Mouse (Mus musculus): Measurements from ENCODE around the gene Wdr81.
"Not testable (repeated sequence)": the region's sequence is repeated elsewhere in the genome, so short reads cannot be mapped to it uniquely, and the experiment has no call there.

Gene Wdr81

DNA sequence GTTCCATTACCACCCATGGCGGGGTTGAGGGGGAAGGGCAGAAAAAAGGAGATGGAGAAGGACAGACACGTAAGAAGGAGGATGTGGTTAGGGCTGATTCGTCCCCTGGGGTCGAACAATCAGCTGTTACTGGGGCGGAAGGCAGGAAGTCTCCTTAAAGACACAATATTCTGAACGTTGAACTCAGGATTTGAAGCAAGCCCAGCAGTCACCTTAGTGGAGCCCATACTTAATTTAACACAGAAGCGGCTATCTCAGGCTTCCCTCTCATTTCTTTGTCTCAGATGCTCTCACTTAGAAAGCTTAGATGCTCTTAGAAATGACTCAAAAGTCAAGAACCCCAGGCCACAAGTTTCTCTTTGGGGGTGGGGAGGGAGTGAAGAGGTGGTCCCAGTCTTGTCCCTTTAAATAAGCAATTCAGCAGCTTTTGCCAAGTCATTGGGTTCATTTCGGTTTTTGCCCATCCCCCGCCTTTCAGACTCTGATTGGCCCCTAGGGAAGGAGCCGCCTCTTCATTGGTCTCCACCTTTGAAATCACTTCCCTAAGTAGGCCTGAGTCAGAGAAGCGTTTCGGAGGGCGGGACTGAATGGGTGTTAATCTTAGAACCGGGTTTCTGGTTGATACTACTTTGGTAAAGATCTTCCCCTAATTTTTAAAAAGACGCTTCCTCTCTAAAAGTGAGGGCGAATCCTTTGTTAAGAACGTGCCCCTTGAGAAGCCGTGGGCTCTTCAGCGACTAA is 5.8 kb upstream of the Wdr81 start:
- peak; percentile 95 for DNase-seq

- DNase-seq = no peak
Measured at GRCm38 (mm10) chr11:75459751-75460102, 5.2 kb upstream of the Wdr81 start.

DNA sequence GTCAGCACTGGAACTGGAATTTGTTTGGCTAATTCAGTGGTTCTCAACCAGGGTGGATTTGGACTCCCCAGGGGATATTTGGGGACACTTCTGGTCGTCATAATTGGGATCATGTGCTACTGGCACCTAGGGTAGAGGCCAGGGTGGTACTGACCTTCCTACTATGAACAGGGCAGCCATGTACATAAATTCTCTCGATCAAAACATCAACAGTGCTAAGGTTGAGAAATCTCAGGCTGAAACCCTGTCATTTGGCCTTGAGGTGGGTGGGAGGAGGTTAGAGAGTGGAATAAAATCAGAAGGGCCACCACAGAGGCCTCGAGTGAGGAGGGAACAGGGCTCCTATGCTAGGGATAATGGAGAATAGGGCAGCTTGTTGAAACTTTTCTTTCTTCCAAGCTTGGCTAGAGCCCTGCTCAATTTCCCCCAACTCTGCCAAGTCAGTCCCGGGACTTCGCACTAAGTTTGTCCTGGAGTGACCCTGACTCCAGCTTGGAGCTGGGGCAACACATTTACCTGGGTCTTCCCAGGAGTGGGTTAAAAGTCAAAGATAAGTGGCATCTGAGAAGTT is 4.7 kb upstream of the Wdr81 start:
- DNase-seq = peak; percentile 63

DNA sequence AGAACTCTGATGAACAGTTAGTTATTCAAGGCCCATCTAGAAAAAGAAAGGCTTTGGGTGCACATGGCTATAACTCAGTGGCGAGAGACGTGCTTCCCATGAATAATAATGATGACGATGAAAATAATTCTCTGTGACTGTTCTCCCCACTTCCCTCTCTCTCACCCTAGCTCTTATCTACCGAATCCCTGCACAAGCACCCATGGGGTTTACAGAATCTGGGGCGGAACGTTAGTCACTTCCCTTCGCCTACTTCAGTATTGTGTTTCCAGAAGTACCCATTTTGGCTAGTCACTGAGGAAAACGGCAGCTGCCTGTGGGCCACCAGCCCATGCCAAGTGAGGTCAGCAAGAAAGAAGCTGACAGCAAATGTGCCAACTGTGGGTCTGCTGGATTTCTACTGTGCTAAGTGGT is 4.1 kb upstream of the Wdr81 start:
- DNase-seq = no peak

- peak; percentile 45 for DNase-seq
Measured at GRCm38 (mm10) chr11:75458169-75458568, 3.7 kb upstream of the Wdr81 start.

GRCm38 (mm10) chr11:75456440-75456871 is 1.9 kb upstream of the Wdr81 start:
- no peak for DNase-seq

DNA sequence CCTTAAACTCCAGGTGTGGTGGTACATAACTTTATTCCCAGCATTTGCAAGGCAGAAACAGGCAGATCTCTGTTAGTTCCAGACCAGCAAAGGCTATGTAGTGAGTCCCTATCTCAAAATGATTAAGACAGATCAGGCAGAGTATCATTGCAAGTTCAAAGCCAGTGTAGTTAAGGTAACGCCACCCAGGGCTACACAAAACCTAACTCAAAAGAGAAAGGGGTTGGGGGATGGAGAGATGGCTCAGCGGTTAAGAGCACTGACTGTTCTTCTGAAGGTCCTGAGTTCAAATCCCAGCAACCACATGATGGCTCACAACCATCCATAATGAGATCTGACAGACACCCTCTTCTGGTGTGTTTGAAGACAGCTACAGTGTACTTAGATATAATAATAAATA is 1.5 kb upstream of the Wdr81 start:
- DNase-seq = not testable (repeated sequence)

GRCm38 (mm10) chr11:75455041-75455736 is 672 bp upstream of the Wdr81 start:
- DNase-seq = no peak

GRCm38 (mm10) chr11:75452812-75453557 is 1.5 kb downstream of the Wdr81 start:
- DNase-seq = no peak

DNA sequence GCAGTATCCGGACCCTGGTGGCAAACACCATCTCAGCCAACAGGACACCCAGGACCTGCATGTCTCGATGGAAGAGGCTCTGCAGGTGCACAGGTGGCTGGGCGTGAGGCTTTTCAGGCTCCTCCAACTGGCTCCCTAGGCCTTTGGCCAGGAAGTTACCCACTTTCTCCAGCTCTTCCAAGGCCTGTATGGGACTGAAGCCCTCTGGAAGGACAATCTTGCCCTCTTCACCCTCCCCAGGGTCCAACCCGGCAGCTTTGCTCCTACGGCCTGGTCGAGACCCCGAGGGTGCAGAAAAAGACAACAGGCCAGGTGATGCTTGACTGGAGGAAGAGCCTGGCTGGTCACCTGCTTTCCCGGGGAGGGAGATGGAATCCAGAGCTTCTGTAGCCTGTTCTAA is 2.4 kb downstream of the Wdr81 start:
- no peak for DNase-seq

GRCm38 (mm10) chr11:75450936-75451335 is 3.6 kb downstream of the Wdr81 start:
- no peak for DNase-seq

GRCm38 (mm10) chr11:75450304-75450908 is 4.1 kb downstream of the Wdr81 start:
- no peak for DNase-seq

DNA sequence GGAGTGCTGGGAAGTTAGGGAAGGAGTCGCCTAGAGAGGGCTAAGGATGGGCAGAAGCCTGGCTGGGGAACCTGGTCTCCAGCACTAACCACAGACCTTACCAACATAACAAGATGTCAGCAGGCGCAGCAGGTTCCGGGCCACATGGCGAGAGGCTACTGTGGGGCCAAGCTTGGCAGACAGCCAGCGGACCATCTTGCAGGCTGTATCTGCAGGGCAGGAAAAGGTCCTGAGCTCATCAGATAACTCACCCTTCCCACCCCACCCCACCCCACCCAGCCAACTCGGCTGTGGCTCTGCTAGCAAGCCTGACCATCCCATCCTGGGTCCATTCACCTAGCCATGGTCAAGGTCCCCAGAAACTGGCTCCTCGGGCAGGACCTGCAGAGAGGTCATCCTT is 4.8 kb downstream of the Wdr81 start:
- no peak for DNase-seq

DNA sequence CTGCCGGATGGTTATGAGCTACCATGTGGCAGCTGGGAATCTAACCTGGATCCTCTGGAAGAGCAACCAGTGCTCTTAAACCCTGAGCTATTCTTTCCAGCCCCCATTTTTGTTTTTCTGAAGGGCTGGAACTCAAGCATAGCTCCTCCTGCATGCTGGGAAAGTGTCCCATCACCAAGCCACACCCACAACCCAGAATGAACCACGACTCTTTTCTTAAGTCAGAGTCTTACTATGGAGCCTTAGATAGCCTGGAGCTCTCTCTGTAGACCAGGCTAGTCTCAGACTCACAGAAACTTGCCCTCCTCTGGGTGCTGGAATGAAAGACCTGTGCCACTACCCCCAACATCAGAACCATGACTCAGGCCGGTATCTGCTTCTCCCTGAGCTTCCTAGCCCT is 5.9 kb downstream of the Wdr81 start:
- DNase-seq = no peak

GRCm38 (mm10) chr11:75443711-75444110 is 10.8 kb downstream of the Wdr81 start:
- DNase-seq = peak; percentile 87

DNA sequence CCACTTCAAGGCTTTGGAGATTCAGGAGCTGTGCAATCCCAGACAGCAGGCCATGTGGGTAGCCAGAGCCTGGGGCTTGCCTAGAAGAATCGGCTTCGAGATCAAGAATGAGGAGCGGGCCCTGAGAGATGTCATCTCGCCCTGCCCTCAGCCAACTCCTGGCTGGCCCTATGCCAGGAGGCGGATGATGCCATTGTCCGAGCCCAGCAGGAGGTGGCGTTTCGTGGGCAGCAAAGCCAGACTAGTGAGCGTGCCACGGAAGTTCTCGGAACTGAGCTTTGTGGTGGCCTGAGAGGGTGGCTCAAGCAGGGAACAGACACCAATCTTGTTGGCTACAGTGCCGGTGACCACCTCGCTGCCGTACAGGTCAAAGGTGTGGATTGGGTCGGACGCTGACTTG is 12.9 kb downstream of the Wdr81 start:
- no peak for DNase-seq

GRCm38 (mm10) chr11:75441034-75441433 is 13.5 kb downstream of the Wdr81 start:
- DNase-seq = no peak

GRCm38 (mm10) chr11:75439951-75440350 is 14.6 kb downstream of the Wdr81 start:
- no peak for DNase-seq

- peak; percentile 73 for DNase-seq
Measured at GRCm38 (mm10) chr11:75439363-75439762, 15.2 kb downstream of the Wdr81 start, which contains the start of gene Serpinf2. Serpinf2 (minus strand) TSS chr11:75439591.

GRCm38 (mm10) chr11:75438804-75439203 is 15.7 kb downstream of the Wdr81 start:
- DNase-seq = no peak

DNA sequence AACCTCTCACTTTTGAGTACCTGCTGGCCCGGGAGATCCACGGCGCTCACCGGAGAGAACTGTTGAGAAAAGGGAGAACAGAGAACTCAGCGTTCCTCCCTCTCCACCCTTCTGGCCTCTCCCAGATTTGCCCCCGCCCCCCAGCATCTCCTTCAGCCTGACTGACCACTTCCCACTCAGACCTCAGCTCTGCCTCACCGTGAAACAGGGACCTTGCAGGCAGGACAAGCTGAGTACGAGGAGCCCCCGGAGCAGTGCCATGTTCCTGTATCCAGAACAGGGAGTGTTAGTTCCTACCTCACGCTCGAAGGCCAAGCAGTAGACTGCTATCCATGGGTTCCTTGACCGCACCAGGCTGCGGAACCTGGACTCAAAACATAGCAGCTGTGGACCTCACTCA is 16.3 kb downstream of the Wdr81 start:
- no peak for DNase-seq

- DNase-seq = no peak
Measured at GRCm38 (mm10) chr11:75434138-75434537, 20.4 kb downstream of the Wdr81 start.

DNA sequence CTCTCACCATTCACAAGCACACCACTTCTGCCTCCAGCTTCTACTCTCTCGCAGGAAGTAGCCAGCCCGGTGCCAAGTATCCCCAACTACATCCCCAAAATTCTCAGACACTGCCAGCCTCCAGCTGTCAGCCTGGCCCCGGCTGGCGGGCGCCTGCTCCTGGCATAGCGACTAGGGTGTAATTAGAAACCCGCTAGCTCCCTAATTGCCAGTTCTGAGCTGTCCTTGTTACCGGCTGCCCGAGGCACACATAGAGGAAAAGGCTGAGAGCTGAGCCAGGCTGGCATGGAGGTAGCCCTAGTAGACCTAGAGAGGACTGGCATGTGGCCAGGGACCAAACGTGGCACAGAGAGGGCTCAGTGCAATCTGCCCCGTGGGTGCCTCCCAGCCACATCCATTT is 23.2 kb downstream of the Wdr81 start:
- peak; percentile 33 for DNase-seq

All from kidney, postnatal 14 days (tissue).